Mouse (Mus musculus): ENCODE results near the gene Tktl1.

DNA sequence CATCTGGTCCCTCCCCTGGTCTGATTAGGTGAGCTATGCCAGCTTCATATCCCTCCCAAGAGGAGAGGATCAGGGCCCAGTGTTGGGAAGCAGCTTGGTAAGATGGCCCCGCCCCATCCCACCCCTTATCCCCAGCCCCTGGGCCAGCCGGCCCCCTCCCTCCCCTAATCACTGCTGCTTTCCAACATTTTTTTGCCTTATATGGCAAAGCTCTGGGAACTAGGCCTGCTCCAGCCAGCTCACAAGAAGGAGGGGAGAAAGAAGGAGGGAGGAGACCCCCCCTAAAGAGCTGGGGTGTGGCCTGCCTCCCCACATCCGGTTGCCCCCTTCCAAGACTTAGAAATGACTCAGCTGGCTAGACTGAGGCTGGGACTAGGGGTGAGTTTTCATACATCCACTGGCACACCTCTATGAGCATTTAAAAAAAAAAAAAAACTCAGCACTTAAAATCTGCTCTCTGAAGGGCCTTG lies 67.6 kb downstream of the Tktl1 start:
- no peak for TF ChIP-seq POLR2A (IDR thresholded peaks at IDR 0.05; ENCODE audit: borderline replicate concordance, insufficient read depth, low read length)
- TF ChIP-seq CTCF (IDR thresholded peaks at IDR 0.05; ENCODE audit: borderline replicate concordance, insufficient read depth, low read depth, low read length), result no peak

Measured in cerebellum, adult 2 months (tissue).